21 mouse cellular contexts compared by ENCODE assay signal in genomic region chr6:148246544-148246943, GRCm38 (mm10).
"Had no signal": no experiment of that assay in that cellular context is flagged by ENCODE, and none has a peak within 500 bp of the region (broad histone marks: within the 10 kb centered on the region; RNA-seq: fewer than 3 reads in every experiment).

No protein-coding gene starts in this region.

- ATAC-seq: liver, postnatal 0 days; lung, postnatal 0 days; midbrain, embryonic 13.5 days; midbrain, embryonic 16.5 days had no signal

- H3K4me2 ChIP-seq: limb, embryonic 12.5 days; limb, embryonic 15.5 days; liver, embryonic 11.5 days; lung, embryonic 14.5 days; midbrain, embryonic 13.5 days; neural tube, embryonic 13.5 days had no signal

- H3K27me3 ChIP-seq: limb, embryonic 15.5 days; midbrain, embryonic 13.5 days; neural tube, embryonic 13.5 days had no signal

- H3K4me3 ChIP-seq: layer of hippocampus, adult 2 months; limb, embryonic 12.5 days; limb, embryonic 15.5 days; midbrain, embryonic 13.5 days; myocyte; neural tube, embryonic 13.5 days had no signal

- DNase-seq: kidney, adult 2 months; kidney, postnatal 25 days; layer of hippocampus, adult 9-11 months; liver, postnatal 0 days; lung, embryonic 14.5 days; retina, postnatal 1 day; thymus, adult 18-20 months; thymus, postnatal 14 days; thymus, postnatal 4 days had no signal

- H3K9me3 ChIP-seq: limb, embryonic 12.5 days; limb, embryonic 15.5 days; midbrain, embryonic 13.5 days; neural tube, embryonic 13.5 days had no signal

- H3K9ac ChIP-seq: limb, embryonic 12.5 days; limb, embryonic 15.5 days; liver, embryonic 14.5 days; liver, postnatal 0 days; lung, embryonic 14.5 days; midbrain, embryonic 13.5 days; neural tube, embryonic 13.5 days had no signal

- H3K27ac ChIP-seq: kidney, postnatal 0 days; layer of hippocampus, adult 2 months; limb, embryonic 12.5 days; limb, embryonic 15.5 days; liver, embryonic 14.5 days; macrophage; midbrain, embryonic 13.5 days; neural tube, embryonic 13.5 days had no signal

- H3K4me1 ChIP-seq: limb, embryonic 12.5 days; limb, embryonic 15.5 days; midbrain, embryonic 13.5 days had no signal

- H3K36me3 ChIP-seq: limb, embryonic 12.5 days; midbrain, embryonic 13.5 days had no signal
